Mouse (Mus musculus): ENCODE measurements around the gene Ptbp1. TPM values are rescaled to one million over a fixed set of nuclear protein-coding genes. Genes with fewer than 3 reads are reported as not detected.
"Not testable (repeated sequence)": the region's sequence is repeated elsewhere in the genome, so short reads cannot be mapped to it uniquely, and the experiment has no call there.

Gene Ptbp1
- polyA plus RNA-seq, 2 experiments: 84.5 to 126 TPM

- Histone ChIP-seq H3K27me3 (ENCODE audit: control insufficient read depth, insufficient read depth, low read length) (peaks cover under 1% of the 10 kb centered on the region), H3K4me2 (ENCODE audit: low read depth) (peak overlapping the region; percentile 0; the same call in 1 of the 2 replicates), H3K27ac (no peak overlapping the region), H3K4me1 (replicated peaks; ENCODE audit: control insufficient read depth in 2 of 2, insufficient read depth in 2 of 2, low read length in 1 of 2) (peaks cover 6 to 23% of the 10 kb centered on the region in 2 experiments), H3K9ac (replicated peaks) (no peak overlapping the region), H3K4me3 (ENCODE audit: insufficient read depth in 1 of 2, low read depth in 2 of 2, low read length in 2 of 2) (no peak overlapping the region), H3K36me3 (replicated peaks; ENCODE audit: control insufficient read depth, insufficient read depth, low read depth) (no peaks in the 10 kb centered on the region), H3K9me3 (ENCODE audit: control insufficient read depth, low read length) (no peaks in the 10 kb centered on the region)
- WGBS (ENCODE audit: insufficient replicate concordance): 18% methylated on average over 3 of the region's 3 CpGs
- DNase-seq (ENCODE audit: low read depth in 3 of 3, low spot score in 3 of 3): no peak
- TF ChIP-seq EP300 (IDR thresholded peaks at IDR 0.05; ENCODE audit: low read depth): no peak
- TF ChIP-seq CTCF (IDR thresholded peaks at IDR 0.05; ENCODE audit: low read depth): no peak
- no peak for ATAC-seq (ENCODE audit: insufficient read depth)
Measured at GRCm38 (mm10) chr10:79879527-79879926, 25.3 kb downstream of the Ptbp1 start.

DNA sequence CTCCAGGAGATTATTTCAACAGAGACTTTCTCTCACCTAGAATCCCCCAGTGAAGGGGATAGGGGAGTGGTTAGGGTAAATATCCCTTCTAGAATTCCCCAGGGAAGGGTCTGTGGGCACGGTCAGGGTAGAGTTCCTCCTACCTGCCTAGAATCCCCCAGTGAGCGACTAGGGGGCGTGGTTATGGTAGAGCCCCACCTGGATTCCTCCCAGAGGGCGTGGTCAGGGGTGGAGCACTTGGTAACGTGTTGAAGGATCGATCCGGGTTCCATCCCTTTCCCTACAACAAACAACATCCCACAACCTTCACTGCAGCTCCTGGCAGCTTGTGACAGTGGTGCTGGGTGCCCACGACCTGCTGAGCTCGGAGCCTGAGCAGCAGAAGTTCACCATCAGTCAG is 26.5 kb downstream of the Ptbp1 start:
- H3K9ac ChIP-seq (replicated peaks): no peak overlapping the region
- no peaks in the 10 kb centered on the region for H3K36me3 ChIP-seq (replicated peaks; ENCODE audit: control insufficient read depth, insufficient read depth, low read depth)
- H3K4me1 ChIP-seq (replicated peaks; ENCODE audit: control insufficient read depth in 2 of 2, insufficient read depth in 2 of 2, low read length in 1 of 2): peaks cover 6 to 23% of the 10 kb centered on the region in 2 experiments
- peak overlapping the region; percentile 56 for H3K4me2 ChIP-seq (ENCODE audit: low read depth)
- H3K27ac ChIP-seq: no peak overlapping the region
- TF ChIP-seq CTCF (IDR thresholded peaks at IDR 0.05; ENCODE audit: low read depth) (no peak), EP300 (IDR thresholded peaks at IDR 0.05; ENCODE audit: low read depth) (no peak)
- peak overlapping the region; percentile 7 to 28; a peak in 3 of 4 replicates for H3K4me3 ChIP-seq (ENCODE audit: insufficient read depth in 1 of 2, low read depth in 2 of 2, low read length in 2 of 2)
- no peaks in the 10 kb centered on the region for H3K9me3 ChIP-seq (ENCODE audit: control insufficient read depth, low read length)
- no peaks in the 10 kb centered on the region; the same call in 1 of the 2 replicates for H3K27me3 ChIP-seq (ENCODE audit: control insufficient read depth, insufficient read depth, low read length)
- ATAC-seq (ENCODE audit: insufficient read depth) (peak; percentile 24; the same call in 1 of the 2 replicates), DNase-seq (ENCODE audit: low read depth in 3 of 3, low spot score in 3 of 3) (no peak)
- 8% methylated on average over 9 of the region's 9 CpGs for WGBS (ENCODE audit: insufficient replicate concordance)

GRCm38 (mm10) chr10:79881981-79882380 is 27.8 kb downstream of the Ptbp1 start:
- no peak for TF ChIP-seq EP300 (IDR thresholded peaks at IDR 0.05; ENCODE audit: low read depth)
- TF ChIP-seq CTCF (IDR thresholded peaks at IDR 0.05; ENCODE audit: low read depth): no peak
- Histone ChIP-seq H3K36me3 (replicated peaks; ENCODE audit: control insufficient read depth, insufficient read depth, low read depth) (no peaks in the 10 kb centered on the region), H3K27me3 (ENCODE audit: control insufficient read depth, insufficient read depth, low read length) (no peaks in the 10 kb centered on the region; the same call in 1 of the 2 replicates), H3K9ac (replicated peaks) (no peak overlapping the region; the same call in 1 of the 2 replicates), H3K4me2 (ENCODE audit: low read depth) (peak overlapping the region; percentile 56), H3K4me3 (ENCODE audit: insufficient read depth in 1 of 2, low read depth in 2 of 2, low read length in 2 of 2) (peak overlapping the region in 1 of 2 experiments; percentile 21; a peak in 1 of 4 replicates), H3K27ac (no peak overlapping the region), H3K9me3 (ENCODE audit: control insufficient read depth, low read length) (no peaks in the 10 kb centered on the region), H3K4me1 (replicated peaks; ENCODE audit: control insufficient read depth in 2 of 2, insufficient read depth in 2 of 2, low read length in 1 of 2) (peaks cover 6 to 23% of the 10 kb centered on the region in 2 experiments)
- 1% methylated on average over 22 of the region's 22 CpGs for WGBS (ENCODE audit: insufficient replicate concordance)
- no peak for DNase-seq (ENCODE audit: low read depth in 3 of 3, low spot score in 3 of 3)
- ATAC-seq (ENCODE audit: insufficient read depth): peak; percentile 34; the same call in 1 of the 2 replicates

GRCm38 (mm10) chr10:79883297-79884084 is 29.3 kb downstream of the Ptbp1 start:
- H3K27me3 ChIP-seq (ENCODE audit: control insufficient read depth, insufficient read depth, low read length): no peaks in the 10 kb centered on the region; the same call in 1 of the 2 replicates
- DNase-seq (ENCODE audit: low read depth in 3 of 3, low spot score in 3 of 3) (peak; percentile 53 to 66 (median 59)), ATAC-seq (ENCODE audit: insufficient read depth) (no peak)
- H3K4me2 ChIP-seq (ENCODE audit: low read depth): 0 out of 2 replicates have a peak overlapping the region, but pooled peaks have one; percentile 5
- H3K4me3 ChIP-seq (ENCODE audit: insufficient read depth in 1 of 2, low read depth in 2 of 2, low read length in 2 of 2): no peak overlapping the region
- H3K4me1 ChIP-seq (replicated peaks; ENCODE audit: control insufficient read depth in 2 of 2, insufficient read depth in 2 of 2, low read length in 1 of 2): peaks cover 6 to 16% of the 10 kb centered on the region in 2 experiments
- H3K9ac ChIP-seq (replicated peaks): no peak overlapping the region
- 17% methylated on average over 22 of the region's 22 CpGs for WGBS (ENCODE audit: insufficient replicate concordance)
- H3K9me3 ChIP-seq (ENCODE audit: control insufficient read depth, low read length): no peaks in the 10 kb centered on the region
- no peaks in the 10 kb centered on the region for H3K36me3 ChIP-seq (replicated peaks; ENCODE audit: control insufficient read depth, insufficient read depth, low read depth)
- TF ChIP-seq CTCF (IDR thresholded peaks at IDR 0.05; ENCODE audit: low read depth) (peak; percentile 89), EP300 (IDR thresholded peaks at IDR 0.05; ENCODE audit: low read depth) (no peak)
- H3K27ac ChIP-seq: no peak overlapping the region

DNA sequence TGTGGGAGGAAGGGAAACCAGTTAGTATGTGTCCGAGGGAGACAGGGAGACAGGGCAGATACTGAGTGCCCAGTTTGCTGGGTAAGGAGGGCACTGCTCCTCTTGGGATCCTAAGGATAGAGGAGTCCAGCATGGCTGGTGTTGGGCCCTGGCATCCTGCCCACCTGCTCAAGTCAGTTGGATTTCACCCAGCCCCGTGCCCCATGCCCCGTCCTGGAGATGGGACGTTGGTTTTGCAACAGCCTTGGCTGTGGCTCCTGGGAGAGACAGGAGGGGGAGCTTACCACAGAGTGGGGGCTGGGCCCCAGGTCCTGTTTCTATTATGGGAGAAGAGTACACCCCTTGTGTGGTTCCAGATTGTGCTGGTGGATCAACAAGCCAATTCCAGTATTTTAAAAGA is 30.2 kb downstream of the Ptbp1 start:
- H3K27ac ChIP-seq: no peak overlapping the region
- no peak for TF ChIP-seq EP300 (IDR thresholded peaks at IDR 0.05; ENCODE audit: low read depth)
- TF ChIP-seq CTCF (IDR thresholded peaks at IDR 0.05; ENCODE audit: low read depth): no peak
- ATAC-seq (ENCODE audit: insufficient read depth): no peak

GRCm38 (mm10) chr10:79884938-79885337 is 30.7 kb downstream of the Ptbp1 start:
- not testable (repeated sequence) for H3K9ac ChIP-seq (replicated peaks); H3K4me2 ChIP-seq (ENCODE audit: low read depth); H3K4me3 ChIP-seq (ENCODE audit: insufficient read depth in 1 of 2, low read depth in 2 of 2, low read length in 2 of 2); H3K27me3 ChIP-seq (ENCODE audit: control insufficient read depth, insufficient read depth, low read length); H3K27ac ChIP-seq; ATAC-seq (ENCODE audit: insufficient read depth); H3K36me3 ChIP-seq (replicated peaks; ENCODE audit: control insufficient read depth, insufficient read depth, low read depth); DNase-seq (ENCODE audit: low read depth in 3 of 3, low spot score in 3 of 3); H3K9me3 ChIP-seq (ENCODE audit: control insufficient read depth, low read length)
- 16% methylated on average over 2 of the region's 3 CpGs for WGBS (ENCODE audit: insufficient replicate concordance)
- peaks cover 6 to 16% of the 10 kb centered on the region in 2 experiments for H3K4me1 ChIP-seq (replicated peaks; ENCODE audit: control insufficient read depth in 2 of 2, insufficient read depth in 2 of 2, low read length in 1 of 2)

More for the DNA sequence above, 30.2 kb downstream of the Ptbp1 start:
- peaks cover 6 to 16% of the 10 kb centered on the region in 2 experiments for H3K4me1 ChIP-seq (replicated peaks; ENCODE audit: control insufficient read depth in 2 of 2, insufficient read depth in 2 of 2, low read length in 1 of 2)
- no peak overlapping the region for H3K4me3 ChIP-seq (ENCODE audit: insufficient read depth in 1 of 2, low read depth in 2 of 2, low read length in 2 of 2)
- H3K27me3 ChIP-seq (ENCODE audit: control insufficient read depth, insufficient read depth, low read length): no peaks in the 10 kb centered on the region; the same call in 1 of the 2 replicates
- no peak for DNase-seq (ENCODE audit: low read depth in 3 of 3, low spot score in 3 of 3)
- 31% methylated on average over 4 of the region's 4 CpGs for WGBS (ENCODE audit: insufficient replicate concordance)
- no peaks in the 10 kb centered on the region for H3K36me3 ChIP-seq (replicated peaks; ENCODE audit: control insufficient read depth, insufficient read depth, low read depth)
- H3K9me3 ChIP-seq (ENCODE audit: control insufficient read depth, low read length): no peaks in the 10 kb centered on the region
- H3K9ac ChIP-seq (replicated peaks): no peak overlapping the region
- H3K4me2 ChIP-seq (ENCODE audit: low read depth): no peak overlapping the region

All from liver, embryonic 14.5 days (tissue).